Mouse (Mus musculus): ENCODE measurements around the gene Rpp25l. TPM values are rescaled to one million over a fixed set of nuclear protein-coding genes. Genes with fewer than 3 reads are reported as not detected.
A peak's percentile ranks its signal among the peaks of the same experiment; 100 is the strongest.
"Not testable (repeated sequence)": the region's sequence is repeated elsewhere in the genome, so short reads cannot be mapped to it uniquely, and the experiment has no call there.

Rpp25l gene
- total RNA-seq (2021), result 10 to 100 TPM; 28.7 to 30.2 TPM
- long read RNA-seq, experiment 1, transcript Rpp25l-201 (2 exons, 856 nt), result major isoform, 14 of 15 reads
- long read RNA-seq, experiment 1, partial matches to known transcripts, result 1 of 15 reads
- long read RNA-seq, experiment 1, other reads (novel, unspliced or antisense), result 0 of 15 reads
- long read RNA-seq, experiment 2, transcript Rpp25l-201 (2 exons, 856 nt), result major isoform, 13 of 14 reads
- long read RNA-seq, experiment 2, partial matches to known transcripts, result 0 of 14 reads
- long read RNA-seq, experiment 2, other reads (novel, unspliced or antisense), result 1 of 14 reads

GRCm38 (mm10) chr4:41713197-41714067, at the start of gene Rpp25l:
Gene Rpp25l, minus strand, starts transcription at chr4:41713534.
- intact Hi-C loops (cut with DNase I), result loop anchor here (1.0 kb wide), 1 partner anchor 22 kb away; no protein-coding TSS in a partner anchor
- DNase-seq, result peak; percentile 88

GRCm38 (mm10) chr4:41762688-41763114, 49.4 kb upstream of the Rpp25l start:
- peak; percentile 77 to 83 for DNase-seq
- intact Hi-C loops (cut with DNase I), result not testable (repeated sequence)

- intact Hi-C loops (cut with DNase I), result no loop called here
Observed at GRCm38 (mm10) chr4:41762099-41762687, 48.9 kb upstream of the Rpp25l start.

GRCm38 (mm10) chr4:41761680-41762079, 48.3 kb upstream of the Rpp25l start:
- intact Hi-C loops (cut with DNase I), result no loop called here
- no peak for DNase-seq

More at GRCm38 (mm10) chr4:41762099-41762687, 48.9 kb upstream of the Rpp25l start:
- no peak for DNase-seq

- no peak for DNase-seq
- intact Hi-C loops (cut with DNase I), result no loop called here
Observed at GRCm38 (mm10) chr4:41760911-41761310, 47.6 kb upstream of the Rpp25l start.

- intact Hi-C loops (cut with DNase I), result no loop called here
- DNase-seq, result peak; percentile 91
Observed at GRCm38 (mm10) chr4:41760288-41760721, 47.0 kb upstream of the Rpp25l start.

GRCm38 (mm10) chr4:41759656-41760287, 46.4 kb upstream of the Rpp25l start:
- no peak for DNase-seq
- intact Hi-C loops (cut with DNase I), result no loop called here

GRCm38 (mm10) chr4:41759206-41759605, 45.9 kb upstream of the Rpp25l start:
- DNase-seq, result peak; percentile 19 to 52
- intact Hi-C loops (cut with DNase I), result no loop called here

GRCm38 (mm10) chr4:41758701-41759100, 45.4 kb upstream of the Rpp25l start:
- intact Hi-C loops (cut with DNase I), result no loop called here
- no peak for DNase-seq

GRCm38 (mm10) chr4:41758021-41758420, 44.7 kb upstream of the Rpp25l start:
- intact Hi-C loops (cut with DNase I), result no loop called here
- no peak for DNase-seq

GRCm38 (mm10) chr4:41757321-41757720, 44.0 kb upstream of the Rpp25l start:
- no peak for DNase-seq
- intact Hi-C loops (cut with DNase I), result no loop called here

- DNase-seq, result no peak
- intact Hi-C loops (cut with DNase I), result no loop called here
Observed at GRCm38 (mm10) chr4:41756440-41756839, 43.1 kb upstream of the Rpp25l start.

GRCm38 (mm10) chr4:41755338-41756305, 42.3 kb upstream of the Rpp25l start, which contains the start of gene Sigmar1:
Gene Sigmar1, minus strand, starts transcription at chr4:41756157.
- peak; percentile 84 to 88 for DNase-seq
- intact Hi-C loops (cut with DNase I), result no loop called here

GRCm38 (mm10) chr4:41754797-41755337, 41.5 kb upstream of the Rpp25l start, which contains the start of gene Galt:
Gene Galt, plus strand, starts transcription at chr4:41755228.
- intact Hi-C loops (cut with DNase I), result no loop called here

GRCm38 (mm10) chr4:41745021-41745420, 31.7 kb upstream of the Rpp25l start:
- intact Hi-C loops (cut with DNase I), result no loop called here
- DNase-seq, result no peak

More at GRCm38 (mm10) chr4:41754797-41755337, 41.5 kb upstream of the Rpp25l start, which contains the start of gene Galt:
- no peak for DNase-seq

GRCm38 (mm10) chr4:41744131-41744530, 30.8 kb upstream of the Rpp25l start:
- intact Hi-C loops (cut with DNase I), result no loop called here
- no peak for DNase-seq

- intact Hi-C loops (cut with DNase I), result no loop called here
- peak; percentile 90 to 91 for DNase-seq
Observed at GRCm38 (mm10) chr4:41741158-41741560, 27.8 kb upstream of the Rpp25l start.

GRCm38 (mm10) chr4:41740380-41741157, 27.2 kb upstream of the Rpp25l start:
- intact Hi-C loops (cut with DNase I), result no loop called here
- no peak for DNase-seq

Data from heart, postnatal 14 days (tissue).